Mouse (Mus musculus) G1E (cell line): ENCODE data around the gene Rora.

ENCODE experiments used
- CTCF ChIP-seq: IDR thresholded peaks from 2 replicates; pipeline ENCODE4 v1.5.1; 2012; ENCODE audit warnings: low read depth, low read length, inconsistent platforms, mixed read lengths
- GATA1 ChIP-seq: IDR thresholded peaks from 2 replicates; pipeline ENCODE4 v1.6.1; 2012; ENCODE audit warnings: borderline replicate concordance, low read length, inconsistent platforms, mixed read lengths
- POLR2AphosphoS5 ChIP-seq: IDR thresholded peaks from 2 replicates; pipeline ENCODE4 v1.6.1; 2012; ENCODE audit warnings: low read depth, low read length, inconsistent platforms; ENCODE audit not compliant: insufficient replicate concordance
- TAL1 ChIP-seq: conservative IDR thresholded peaks from 2 replicates; pipeline ENCODE4 v1.6.1; 2012; ENCODE audit warnings: low read depth, low read length, inconsistent platforms, mixed read lengths

DNA sequence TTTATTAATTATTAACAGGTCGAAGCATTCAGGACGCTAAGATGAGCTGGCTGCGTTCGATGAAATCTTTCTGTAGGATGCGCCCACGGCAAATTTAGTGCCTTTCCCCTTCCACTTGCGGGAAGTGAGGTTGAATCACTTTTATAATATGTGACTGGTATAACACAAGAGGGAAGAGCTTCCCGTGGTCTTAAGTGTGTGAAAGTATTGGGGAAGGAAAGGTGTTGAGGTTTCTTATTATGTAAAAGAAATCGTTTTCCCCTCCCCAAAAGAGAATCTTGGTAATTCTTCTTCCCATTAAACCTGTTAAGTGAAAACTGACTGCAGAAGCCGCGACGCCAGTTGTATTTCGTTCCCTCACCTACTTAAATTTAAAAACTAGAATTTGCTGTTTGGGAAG lies 637.9 kb downstream of the Rora start:
- TF ChIP-seq GATA1 (no peak), CTCF (no peak), POLR2AphosphoS5 (no peak), TAL1 (no peak)
